Comparison of ENCODE assay signal across 8 mouse cellular contexts in the genomic region with DNA sequence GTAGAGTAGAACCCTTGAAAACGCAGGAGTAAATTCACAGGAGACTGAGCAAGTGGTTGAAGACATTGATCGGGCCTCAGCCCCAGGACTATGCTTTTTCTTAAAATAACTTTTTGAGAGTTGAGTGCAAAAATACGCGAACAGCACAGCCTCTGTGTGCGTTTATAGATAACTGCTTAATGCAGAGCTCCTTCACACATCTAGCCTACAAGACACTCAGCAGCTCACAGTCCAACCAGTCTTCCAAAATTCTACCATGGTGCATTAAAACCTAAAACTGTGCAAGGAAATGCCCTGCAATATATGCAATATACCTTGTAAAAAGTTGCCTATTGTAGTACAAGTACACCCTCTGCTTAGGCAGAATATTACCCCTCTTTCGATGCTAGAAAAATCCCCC. TPM values are rescaled to one million over a fixed set of nuclear protein-coding genes. Genes with fewer than 3 reads are reported as not detected.
DNase-seq lines count a peak whose midpoint lies in the region; ATAC-seq and TF ChIP-seq lines count a peak whose summit lies in the region.
"Had no signal": no experiment of that assay in that cellular context is flagged by ENCODE, and none has a peak within 500 bp of the region (broad histone marks: within the 10 kb centered on the region; RNA-seq: fewer than 3 reads in every experiment).

No protein-coding gene starts in this region.

- no peak overlapping the region for H3K4me3 ChIP-seq in lung, adult 2 months (replicated peaks; ENCODE audit: extremely low read depth, low read depth, low read length)
- peak overlapping the region; percentile 78 for H3K4me3 ChIP-seq in embryonic facial prominence, embryonic 14.5 days (ENCODE audit: low read depth, low read length)
- H3K4me3 ChIP-seq in limb, embryonic 10.5 days, result peak overlapping the region; percentile 79
- no peak overlapping the region for H3K4me3 ChIP-seq in neural tube, embryonic 14.5 days (ENCODE audit: low read depth, low read length)

- TF ChIP-seq POLR2A in lung, adult 2 months (IDR thresholded peaks at IDR 0.05; ENCODE audit: borderline replicate concordance, extremely low read depth, low read depth, low read length), result no peak

- ATAC-seq in embryonic facial prominence, embryonic 14.5 days (ENCODE audit: low read depth), result 0 out of 2 replicates have a peak, but pooled peaks have one; percentile 0
- no peak for ATAC-seq in neural tube, embryonic 14.5 days (ENCODE audit: low read depth)

- 5% methylated on average over 6 of the region's 6 CpGs for WGBS in lung, adult 2 months
- 9% methylated on average over 6 of the region's 6 CpGs for whole genome bisulfite sequencing in embryonic facial prominence, embryonic 14.5 days
- WGBS in limb, embryonic 10.5 days, result 22% methylated on average over 6 of the region's 6 CpGs
- WGBS in neural tube, embryonic 14.5 days, result 22% methylated on average over 6 of the region's 6 CpGs

- H3K9ac ChIP-seq in embryonic facial prominence, embryonic 14.5 days (ENCODE audit: low read depth, low read length), result peak overlapping the region; percentile 91
- H3K9ac ChIP-seq in neural tube, embryonic 14.5 days (replicated peaks; ENCODE audit: low read depth, low read length), result no peak overlapping the region

- 0 out of 2 replicates have a peak, but pooled peaks cover 8% of the 10 kb centered on the region for H3K27me3 ChIP-seq in embryonic facial prominence, embryonic 14.5 days (replicated peaks; ENCODE audit: control insufficient read depth, insufficient read depth, low read length)
- H3K27me3 ChIP-seq in limb, embryonic 10.5 days (ENCODE audit: low read depth, poor library complexity, severe bottlenecking), result peaks cover 29% of the 10 kb centered on the region
- peaks cover 13% of the 10 kb centered on the region for H3K27me3 ChIP-seq in neural tube, embryonic 14.5 days (ENCODE audit: control insufficient read depth, insufficient read depth, low read length)

- peak; percentile 28 for DNase-seq in lung, adult 2 months
- no peak for DNase-seq in lung, adult 18-20 months
- DNase-seq in embryonic facial prominence, embryonic 14.5 days (ENCODE audit: low spot score), result no peak
- no peak for DNase-seq in limb, embryonic 10.5 days (ENCODE audit: low spot score)
- DNase-seq in urinary bladder, adult 2 months (ENCODE audit: low spot score), result no peak
- DNase-seq in spleen, postnatal 14 days (ENCODE audit: low spot score in 2 of 2), result no peak
- DNase-seq: right cerebral cortex, adult 18-20 months had no signal

- peak overlapping the region; percentile 97 for H3K27ac ChIP-seq in embryonic facial prominence, embryonic 14.5 days (replicated peaks; ENCODE audit: low read depth, low read length)
- peak overlapping the region; percentile 83 for H3K27ac ChIP-seq in limb, embryonic 10.5 days
- no peak overlapping the region for H3K27ac ChIP-seq in neural tube, embryonic 14.5 days (ENCODE audit: low read depth, low read length)

- TF ChIP-seq CTCF in lung, adult 2 months (IDR thresholded peaks at IDR 0.05; ENCODE audit: insufficient read depth, low read length), result no peak

- peaks cover 19% of the 10 kb centered on the region for H3K4me1 ChIP-seq in lung, adult 2 months (ENCODE audit: control insufficient read depth, insufficient read depth, low read length)
- H3K4me1 ChIP-seq in embryonic facial prominence, embryonic 14.5 days (ENCODE audit: control insufficient read depth, insufficient read depth, low read length), result peaks cover 39% of the 10 kb centered on the region
- H3K4me1 ChIP-seq in limb, embryonic 10.5 days, result peaks cover 49% of the 10 kb centered on the region
- peaks cover 25% of the 10 kb centered on the region for H3K4me1 ChIP-seq in neural tube, embryonic 14.5 days (ENCODE audit: control insufficient read depth, insufficient read depth, low read length)

- peaks cover 23% of the 10 kb centered on the region; the same call in 1 of the 2 replicates for H3K36me3 ChIP-seq in embryonic facial prominence, embryonic 14.5 days (ENCODE audit: control insufficient read depth, insufficient read depth, low read length)
- peaks cover 23% of the 10 kb centered on the region for H3K36me3 ChIP-seq in limb, embryonic 10.5 days
- no peaks in the 10 kb centered on the region for H3K36me3 ChIP-seq in neural tube, embryonic 14.5 days (ENCODE audit: control insufficient read depth, insufficient read depth, low read length)

- no peaks in the 10 kb centered on the region for H3K9me3 ChIP-seq in embryonic facial prominence, embryonic 14.5 days (ENCODE audit: control insufficient read depth, low read length)
- no peaks in the 10 kb centered on the region for H3K9me3 ChIP-seq in limb, embryonic 10.5 days (replicated peaks)
- H3K9me3 ChIP-seq in neural tube, embryonic 14.5 days (ENCODE audit: control insufficient read depth, low read length), result no peaks in the 10 kb centered on the region

- H3K4me2 ChIP-seq in embryonic facial prominence, embryonic 14.5 days (ENCODE audit: low read depth, low read length), result peak overlapping the region; percentile 97
- H3K4me2 ChIP-seq in neural tube, embryonic 14.5 days (ENCODE audit: low read depth, low read length), result peak overlapping the region; percentile 25; the same call in 1 of the 2 replicates

RNA-seq across cellular contexts. Expression of gene Itpkb, which starts 0.6 kb away (rescaled TPM):
- 51.3 and 55.6 TPM in 2 replicates for polyA plus RNA-seq in lung, adult 2 months (2012; rRNA removed)
- polyA plus RNA-seq in embryonic facial prominence, embryonic 14.5 days (2014; fragmentation: Nextera tagmentation; extraction: Ambion mirVana), result 7.4 and 7.6 TPM in 2 replicates
- polyA plus RNA-seq in limb, embryonic 10.5 days (2016; fragmentation: Nextera tagmentation; extraction: Ambion mirVana), result 6.2 and 10.1 TPM in 2 replicates
- 2.4 and 2.9 TPM in 2 replicates for polyA plus RNA-seq in neural tube, embryonic 14.5 days (2014; fragmentation: Nextera tagmentation; extraction: Ambion mirVana)
- polyA plus RNA-seq in urinary bladder, adult 2 months (2012; rRNA removed), result 25.7 and 54.9 TPM in 2 replicates

Comparison
In these comparisons a context has a peak if more than half of its experiments do, and no peak if none do; other contexts are left out.
1. H3K4me3 ChIP-seq: peak in embryonic facial prominence, embryonic 14.5 days (single experiment) and limb, embryonic 10.5 days (single experiment); none in lung, adult 2 months (single experiment) and neural tube, embryonic 14.5 days (single experiment).